Mouse (Mus musculus) ES-Bruce4 (cell line): ENCODE measurements around the gene Grin1.

Experiments
- CTCF ChIP-seq: IDR thresholded peaks from one replicate; pipeline ENCODE4 v1.8.1; 2011; ENCODE audit warnings: low read depth, low read length
- EP300 ChIP-seq: IDR thresholded peaks from 2 replicates; pipeline ENCODE4 v1.6.1; 2011; ENCODE audit warnings: low read depth, low read length; ENCODE audit not compliant: insufficient read depth
- POLR2A ChIP-seq: IDR thresholded peaks from one replicate; pipeline ENCODE4 v1.8.1; 2011; ENCODE audit warnings: low read length; ENCODE audit not compliant: insufficient read depth

DNA sequence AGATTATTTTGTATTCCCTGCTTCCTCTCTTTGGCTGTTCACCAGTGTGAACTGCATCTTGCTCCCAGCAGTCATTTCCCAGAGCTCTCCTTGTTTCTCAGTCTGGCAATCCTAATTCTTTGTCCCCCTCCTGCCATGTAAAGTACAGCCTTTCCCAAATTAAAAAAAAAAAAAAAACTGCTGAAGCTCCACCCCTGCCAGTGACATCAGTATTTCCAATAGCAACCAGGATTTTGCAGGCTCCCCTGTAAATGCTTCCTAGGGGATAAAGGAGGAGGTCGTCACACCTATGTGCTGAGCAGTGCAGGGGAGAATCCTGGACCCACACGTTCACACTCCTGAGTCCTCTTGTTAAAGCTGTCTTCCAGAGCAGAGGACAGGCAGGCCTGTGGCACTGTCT is 1.1 kb upstream of the Grin1 start:
- TF ChIP-seq CTCF (no peak), POLR2A (no peak), EP300 (no peak)
